Mouse (Mus musculus) kidney, postnatal 36 days (tissue): Measurements from ENCODE around the gene Atg14.
A peak's percentile ranks its signal among the peaks of the same experiment; 100 is the strongest.

Experiments used
- DNase-seq, 2 experiments: peaks; one replicate each; pipeline ENCODE4 v3.0.0; 2021 to 2022; ENCODE audit warnings: mixed read lengths in 2 of 2

Gene Atg14

DNA sequence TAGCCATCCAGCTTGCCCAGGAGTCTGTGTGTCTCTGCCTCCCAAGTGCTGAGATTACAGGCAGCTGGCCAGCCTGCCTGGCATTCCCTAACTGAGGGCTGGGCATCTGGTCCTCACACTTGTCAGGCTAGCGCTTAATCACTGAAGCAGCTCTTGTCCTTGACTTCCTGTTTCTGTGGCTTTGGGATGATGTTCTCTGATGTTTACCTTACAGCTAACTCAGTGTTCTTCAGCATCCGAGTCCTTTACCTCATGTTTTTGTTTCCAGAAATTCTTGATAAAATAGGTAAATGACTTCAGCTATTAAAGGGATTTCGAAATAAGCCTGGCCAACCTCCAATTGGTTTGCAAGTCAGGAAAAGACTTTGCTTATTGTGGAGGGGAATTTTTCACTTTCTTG, 66.4 kb downstream of the Atg14 start:
- no peak for DNase-seq

DNA sequence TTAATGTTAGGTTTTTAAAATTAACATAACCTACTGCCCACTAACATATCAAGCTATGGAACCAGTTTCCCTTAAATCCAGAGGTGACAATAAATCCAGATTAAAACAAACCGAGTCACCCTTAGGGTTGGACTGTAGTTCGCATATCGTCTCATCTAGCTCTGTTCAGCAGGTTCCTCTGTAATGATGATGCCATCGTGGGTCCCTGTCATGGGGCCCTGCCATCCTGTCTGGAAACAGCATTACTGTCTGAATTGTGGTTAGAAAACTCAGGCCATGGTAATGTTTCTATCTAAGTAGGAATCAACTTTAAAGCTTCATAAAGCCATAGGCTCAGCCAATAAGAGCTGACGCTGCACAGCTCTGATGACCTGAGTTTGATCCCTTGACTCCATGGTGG, 71.8 kb downstream of the Atg14 start:
- DNase-seq = no peak

DNA sequence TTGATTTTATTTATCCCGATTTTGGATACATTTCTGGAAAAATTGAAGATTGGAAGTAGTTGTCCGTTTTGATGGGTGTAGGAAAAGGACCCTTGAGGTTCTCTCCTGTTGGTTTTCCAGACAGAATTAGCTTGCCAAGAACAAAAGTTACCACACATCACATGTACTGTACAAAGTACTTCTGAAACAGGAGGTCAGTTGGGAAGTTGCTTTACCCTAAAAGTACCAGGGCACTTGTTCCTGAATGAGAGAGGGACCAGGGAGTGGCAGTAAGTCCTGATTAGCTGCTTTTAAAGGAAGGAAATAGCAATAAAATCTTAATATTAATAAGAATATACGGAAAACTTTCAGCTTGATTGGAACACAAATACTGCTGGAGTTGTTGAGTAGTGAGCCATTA, 73.3 kb downstream of the Atg14 start:
- peak in 1 of 2 experiments; percentile 25 for DNase-seq

DNA sequence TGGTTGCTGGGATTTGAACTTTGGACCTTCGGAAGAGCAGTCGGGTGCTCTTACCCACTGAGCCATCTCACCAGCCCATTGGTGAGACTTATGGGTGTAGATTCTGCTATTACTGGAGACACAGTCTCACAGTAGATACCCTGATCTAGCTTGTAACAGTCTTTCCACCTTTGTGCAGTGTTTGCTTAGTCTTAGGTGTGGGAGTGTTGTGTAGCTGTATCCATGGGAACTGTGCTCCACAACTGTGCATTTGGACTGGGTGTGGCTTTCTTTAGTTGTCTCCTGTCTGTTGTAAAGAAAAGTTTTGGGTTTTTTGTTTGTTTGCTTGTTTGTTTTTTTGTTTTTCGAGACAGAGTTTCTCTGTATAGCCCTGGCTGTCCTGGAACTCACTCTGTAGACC, 74.5 kb downstream of the Atg14 start:
- no peak for DNase-seq

DNA sequence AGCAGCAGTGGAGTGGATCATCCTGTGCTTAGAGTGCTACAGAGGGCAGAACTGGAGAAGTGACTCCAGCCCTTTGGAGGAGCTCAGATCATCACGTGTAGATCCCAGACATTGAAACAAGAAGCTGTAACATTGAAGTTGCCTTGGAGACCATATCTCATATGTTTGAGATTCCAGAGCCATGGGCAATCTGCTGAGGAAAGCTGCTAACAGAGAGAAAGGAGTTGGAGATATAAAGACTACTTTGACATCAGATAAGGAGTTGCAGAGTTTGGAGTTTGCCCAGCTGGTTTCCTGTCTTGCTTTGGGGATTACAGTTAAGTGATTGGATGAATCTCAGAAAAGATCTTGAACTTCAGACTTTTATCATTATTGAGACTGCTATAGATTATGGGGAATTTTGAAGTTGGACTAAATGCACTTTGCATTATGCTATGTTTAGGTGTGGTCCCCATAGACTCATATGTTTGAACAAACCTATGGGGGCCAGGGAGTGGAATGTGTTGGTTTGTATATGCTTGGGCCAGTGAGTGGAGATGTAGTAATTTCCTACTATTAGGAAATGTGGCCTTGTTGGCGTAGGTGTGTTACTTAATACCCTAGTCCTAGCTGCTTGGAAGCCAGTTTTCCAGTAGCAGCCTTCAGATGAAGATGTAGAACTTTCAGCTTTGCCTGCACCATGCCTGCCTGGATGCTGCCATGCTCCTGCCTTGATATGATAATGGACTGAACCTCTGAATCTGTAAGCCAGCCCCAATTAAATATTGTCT, 76.7 kb downstream of the Atg14 start:
- no peak for DNase-seq
